Mouse (Mus musculus) intestine, postnatal 0 days (tissue): ENCODE data around the gene Tas2r143. TPM values are rescaled to one million over a fixed set of nuclear protein-coding genes. Genes with fewer than 3 reads are reported as not detected.
A peak's percentile ranks its signal among the peaks of the same experiment; 100 is the strongest.

Experiments
- ATAC-seq: fragments of 200-750 bp; cut with Nextera tagmentation; 2 replicates; pipeline ENCODE4 v1.8.0; 2017; ENCODE audit warnings: mild to moderate bottlenecking, moderate TSS enrichment, moderate library complexity
- H3K27ac ChIP-seq: fragments of 300-500 bp; sonication (generic); 2 replicates; pipeline ENCODE4 v1.5.1; 2014; ENCODE audit warnings: mild to moderate bottlenecking, low read depth, low read length, moderate library complexity
- H3K27me3 ChIP-seq: fragments of 300-500 bp; sonication (generic); replicated peaks from 2 replicates; pipeline ENCODE4 v1.6.1; 2014; ENCODE audit warnings: low read length, mixed read lengths; ENCODE audit not compliant: control insufficient read depth, insufficient read depth
- H3K36me3 ChIP-seq: fragments of 300-500 bp; sonication (generic); 2 replicates; pipeline ENCODE4 v1.6.1; 2014; ENCODE audit warnings: mild to moderate bottlenecking, moderate library complexity; ENCODE audit not compliant: control insufficient read depth, insufficient read depth
- H3K4me1 ChIP-seq: fragments of 300-500 bp; sonication (generic); replicated peaks from 2 replicates; pipeline ENCODE4 v1.6.1; 2014; ENCODE audit warnings: antibody characterized with exemption, low read length, mixed read lengths; ENCODE audit not compliant: control insufficient read depth, insufficient read depth
- H3K4me2 ChIP-seq: fragments of 300-500 bp; sonication (generic); replicated peaks from 2 replicates; pipeline ENCODE4 v1.6.1; 2014; ENCODE audit warnings: low read depth, mild to moderate bottlenecking, moderate library complexity
- H3K4me3 ChIP-seq: fragments of 300-500 bp; sonication (generic); 2 replicates; pipeline ENCODE4 v1.5.1; 2014; ENCODE audit warnings: low read depth, low read length
- H3K9ac ChIP-seq: fragments of 300-500 bp; sonication (generic); 2 replicates; pipeline ENCODE4 v1.6.1; 2014; ENCODE audit warnings: mild to moderate bottlenecking, low read depth, low read length
- H3K9me3 ChIP-seq: fragments of 300-500 bp; sonication (generic); 2 replicates; pipeline ENCODE4 v1.6.1; 2016; ENCODE audit warnings: mixed run types; ENCODE audit not compliant: control insufficient read depth
- CTCF ChIP-seq: sonication (generic); IDR thresholded peaks from 2 replicates; pipeline ENCODE4 v1.5.1; 2016; ENCODE audit warnings: low read depth, mild to moderate bottlenecking, control low read depth, antibody characterized with exemption, moderate library complexity
- WGBS: fragments of 180-500 bp; shearing (Covaris S2); extraction: QIAGEN DNeasy Blood & Tissue Kit; methylation state at CpG from one replicate; pipeline ENCODE4 v1.1.7; 2014; 5-methylcytosine and 5-hydroxymethylcytosine counted together
- polyA plus RNA-seq: library from polyadenylated mRNA; unstranded; fragments of >200 nt; fragmentation: Nextera tagmentation; extraction: Ambion mirVana; gene quantifications from 2 replicates; pipeline ENCODE4 v1.2.1, GENCODE M21; 2015

Gene Tas2r143
- polyA plus RNA-seq, 1 experiment from 2014 or later = not detected

DNA sequence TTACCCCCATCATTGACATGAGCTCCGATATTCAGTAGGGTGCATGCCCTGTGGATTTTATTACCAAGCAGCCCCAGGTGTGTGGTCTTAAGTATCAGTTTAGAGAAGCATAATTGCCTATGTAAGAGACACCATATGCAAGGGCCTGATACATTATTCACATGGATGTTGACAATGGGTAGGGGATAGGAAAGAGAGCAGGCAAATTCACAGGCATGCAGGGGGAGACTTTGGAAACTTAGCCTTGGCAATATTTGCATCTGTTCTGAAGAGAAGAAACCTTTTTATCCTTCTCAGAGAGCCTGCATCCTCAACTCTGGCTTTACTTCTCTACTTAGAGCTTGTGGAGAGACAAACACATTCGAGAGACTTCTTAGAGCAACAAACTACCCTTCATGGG is 5.1 kb downstream of the Tas2r143 start, which contains the start of gene Tas2r135:
Gene Tas2r135, plus strand, starts transcription at position 301 of the 400 bp plus-strand sequence.
- no peak within 1 kb of the TSS for H3K4me2 ChIP-seq
- no peaks in the 10 kb centered on the region for H3K27me3 ChIP-seq
- H3K4me3 ChIP-seq = no peak within 1 kb of the TSS
- ATAC-seq = no peak
- H3K4me1 ChIP-seq = no peaks in the 10 kb centered on the region
- no peak for TF ChIP-seq CTCF
- H3K36me3 ChIP-seq = no peaks in the 10 kb centered on the region
- no peak within 1 kb of the TSS for H3K27ac ChIP-seq
- no peak within 1 kb of the TSS for H3K9ac ChIP-seq
- H3K9me3 ChIP-seq = no peaks in the 10 kb centered on the region
- WGBS = 88% methylated on average over 2 of the region's 2 CpGs

DNA sequence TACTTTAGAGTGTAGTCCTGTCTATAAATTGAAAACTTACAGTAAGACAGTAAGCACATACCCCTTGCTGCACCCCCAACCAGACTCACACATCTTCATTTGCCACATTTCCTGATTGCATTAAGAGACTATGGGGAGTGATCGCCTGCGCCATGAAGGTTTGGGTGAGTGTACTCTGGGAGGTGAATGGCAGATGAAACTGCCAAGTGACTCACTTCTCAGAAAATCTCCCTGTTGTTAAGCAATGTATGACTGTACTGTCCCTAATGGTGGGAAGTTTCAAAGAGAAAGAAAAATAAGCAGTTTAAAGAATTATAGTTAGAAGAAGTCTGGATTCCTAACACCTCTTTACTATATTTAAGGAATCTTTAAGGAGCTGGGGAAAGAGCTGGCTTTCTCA is 19.4 kb downstream of the Tas2r143 start:
- WGBS = 88% methylated on average over 2 of the region's 2 CpGs
- no peak overlapping the region for H3K4me3 ChIP-seq
- H3K4me2 ChIP-seq = no peak overlapping the region
- H3K27ac ChIP-seq = no peak overlapping the region
- no peak for ATAC-seq
- no peaks in the 10 kb centered on the region for H3K27me3 ChIP-seq
- H3K4me1 ChIP-seq = no peaks in the 10 kb centered on the region
- no peak overlapping the region for H3K9ac ChIP-seq
- H3K9me3 ChIP-seq = no peaks in the 10 kb centered on the region
- no peaks in the 10 kb centered on the region for H3K36me3 ChIP-seq
- no peak for TF ChIP-seq CTCF

DNA sequence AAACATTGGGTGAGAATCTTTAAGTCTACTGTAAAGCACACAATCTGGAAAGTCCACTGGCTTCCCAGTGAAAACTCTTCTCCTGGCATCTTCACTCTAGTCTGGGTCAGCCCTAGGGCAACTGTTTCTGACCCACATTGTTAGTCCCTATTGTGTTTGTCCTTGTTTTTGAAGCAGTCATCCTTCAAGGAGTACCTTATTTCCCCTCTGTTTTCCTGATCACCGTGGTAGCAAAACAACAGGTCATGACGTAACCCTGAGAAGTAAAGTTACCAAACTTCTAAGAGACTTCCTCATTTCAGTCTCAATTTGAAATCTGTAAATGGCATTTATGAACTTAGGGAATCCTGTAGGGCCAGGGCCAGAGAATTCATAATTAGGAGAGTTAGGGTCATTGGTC is 21.4 kb downstream of the Tas2r143 start:
- Histone ChIP-seq H3K36me3 (no peaks in the 10 kb centered on the region), H3K9ac (no peak overlapping the region), H3K27me3 (no peaks in the 10 kb centered on the region), H3K4me2 (no peak overlapping the region), H3K27ac (no peak overlapping the region), H3K4me1 (no peaks in the 10 kb centered on the region), H3K4me3 (no peak overlapping the region), H3K9me3 (no peaks in the 10 kb centered on the region)
- ATAC-seq = no peak
- WGBS = 74% methylated on average over 2 of the region's 2 CpGs
- no peak for TF ChIP-seq CTCF

DNA sequence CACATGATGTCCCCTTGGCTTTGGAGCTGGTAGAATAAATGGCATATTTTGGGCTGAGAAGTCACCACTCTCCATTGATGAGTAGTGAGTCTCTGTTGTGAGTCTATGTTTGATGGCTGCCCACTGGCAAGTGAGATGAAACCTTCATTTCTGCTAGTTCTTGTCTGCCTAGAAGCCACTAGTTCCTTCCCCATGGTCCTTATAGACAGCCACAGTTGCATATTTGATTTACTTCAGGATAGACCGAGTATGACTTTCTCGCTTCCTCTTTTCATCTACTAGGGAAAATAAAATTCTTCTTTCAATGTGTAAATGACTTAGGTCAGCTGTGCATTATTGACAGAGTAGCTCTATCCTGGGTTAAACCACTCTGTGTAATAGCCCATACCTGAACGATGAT is 24.4 kb downstream of the Tas2r143 start:
- H3K4me2 ChIP-seq = no peak overlapping the region
- TF ChIP-seq CTCF = no peak
- no peaks in the 10 kb centered on the region for H3K27me3 ChIP-seq
- H3K4me1 ChIP-seq = no peaks in the 10 kb centered on the region
- H3K9ac ChIP-seq = no peak overlapping the region
- WGBS = 93% methylated on average over 3 of the region's 3 CpGs
- no peak overlapping the region for H3K27ac ChIP-seq
- H3K4me3 ChIP-seq = no peak overlapping the region
- H3K9me3 ChIP-seq = no peaks in the 10 kb centered on the region
- H3K36me3 ChIP-seq = no peaks in the 10 kb centered on the region
- ATAC-seq = no peak

DNA sequence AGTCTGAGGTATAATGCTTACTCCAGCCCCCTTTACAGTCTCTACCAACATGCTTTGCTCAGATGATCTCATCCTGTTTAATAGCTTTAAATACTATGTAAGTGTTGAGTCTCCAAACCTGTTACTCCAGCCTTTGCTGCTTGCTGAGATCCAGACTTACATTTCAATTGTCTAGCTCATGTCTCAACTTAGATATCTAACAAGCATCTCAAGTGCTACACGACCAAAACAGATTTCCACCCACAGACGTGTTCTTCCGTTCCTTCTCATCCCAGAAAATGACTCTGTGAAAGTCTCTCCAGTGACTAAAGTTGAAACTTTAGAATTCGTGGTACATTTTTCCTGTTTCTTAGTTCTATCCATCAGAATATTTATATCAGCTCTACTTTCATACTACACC is 26.3 kb downstream of the Tas2r143 start:
- H3K9me3 ChIP-seq = no peaks in the 10 kb centered on the region
- ATAC-seq = no peak
- no peak overlapping the region for H3K4me3 ChIP-seq
- no peak overlapping the region for H3K9ac ChIP-seq
- 86% methylated on average over 4 of the region's 4 CpGs for WGBS
- H3K4me2 ChIP-seq = no peak overlapping the region
- no peaks in the 10 kb centered on the region for H3K4me1 ChIP-seq
- H3K36me3 ChIP-seq = no peaks in the 10 kb centered on the region
- no peak for TF ChIP-seq CTCF
- no peak overlapping the region for H3K27ac ChIP-seq
- H3K27me3 ChIP-seq = no peaks in the 10 kb centered on the region

DNA sequence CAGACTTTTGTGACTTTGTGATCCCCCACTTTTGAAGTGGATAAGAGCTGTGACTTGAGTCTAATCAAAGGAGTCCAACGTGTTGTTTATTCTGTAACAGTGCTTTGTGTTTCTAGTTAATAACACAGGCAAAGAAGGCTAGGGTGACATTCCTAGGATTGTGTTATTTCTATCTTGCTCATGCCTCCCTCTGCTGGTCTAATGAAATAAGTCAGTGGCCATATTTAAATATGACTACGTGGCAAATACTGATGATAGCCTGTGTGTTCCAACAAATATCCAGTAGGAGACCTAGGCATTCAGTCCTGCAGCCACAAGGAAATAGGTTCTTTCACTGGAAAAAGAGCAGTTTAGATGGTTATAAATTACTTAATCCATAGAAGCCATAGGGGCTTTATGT is 33.5 kb downstream of the Tas2r143 start:
- TF ChIP-seq CTCF = peak; percentile 56
- Histone ChIP-seq H3K27me3 (no peaks in the 10 kb centered on the region), H3K9me3 (no peaks in the 10 kb centered on the region), H3K4me3 (no peak overlapping the region), H3K9ac (no peak overlapping the region), H3K27ac (no peak overlapping the region), H3K4me1 (no peaks in the 10 kb centered on the region), H3K36me3 (no peaks in the 10 kb centered on the region), H3K4me2 (no peak overlapping the region)
- no peak for ATAC-seq
- 61% methylated on average over 2 of the region's 2 CpGs for WGBS

DNA sequence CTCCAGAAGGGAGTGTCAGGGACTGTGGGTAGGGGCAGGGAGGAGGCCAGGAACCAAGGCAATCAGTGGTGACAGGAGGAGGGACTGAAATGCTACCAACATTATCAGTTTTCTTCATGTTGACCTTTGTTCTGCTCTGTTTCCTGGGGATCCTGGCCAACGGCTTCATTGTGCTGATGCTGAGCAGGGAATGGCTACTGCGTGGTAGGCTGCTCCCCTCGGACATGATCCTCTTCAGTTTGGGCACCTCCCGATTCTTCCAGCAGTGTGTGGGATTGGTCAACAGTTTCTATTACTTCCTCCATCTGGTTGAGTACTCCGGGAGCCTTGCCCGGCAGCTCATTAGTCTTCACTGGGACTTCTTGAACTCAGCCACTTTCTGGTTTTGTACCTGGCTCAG is 34.4 kb downstream of the Tas2r143 start, which contains the start of gene Tas2r126:
Gene Tas2r126, plus strand, starts transcription at position 90 of the 400 bp plus-strand sequence.
- H3K4me3 ChIP-seq = no peak within 1 kb of the TSS
- no peak for ATAC-seq
- no peaks in the 10 kb centered on the region for H3K27me3 ChIP-seq
- no peak within 1 kb of the TSS for H3K9ac ChIP-seq
- no peaks in the 10 kb centered on the region for H3K9me3 ChIP-seq
- no peak for TF ChIP-seq CTCF
- no peaks in the 10 kb centered on the region for H3K4me1 ChIP-seq
- H3K36me3 ChIP-seq = no peaks in the 10 kb centered on the region
- no peak within 1 kb of the TSS for H3K27ac ChIP-seq
- no peak within 1 kb of the TSS for H3K4me2 ChIP-seq
- WGBS = 69% methylated on average over 6 of the region's 6 CpGs
